Mouse (Mus musculus) kidney, postnatal 14 days (tissue): ENCODE results near the gene Ano1.

Experiments used
- DNase-seq: peaks from one replicate; pipeline ENCODE4 v3.0.0; 2022; ENCODE audit warnings: mixed read lengths

Gene Ano1

GRCm38 (mm10) chr7:144581559-144582283 lies 170.1 kb downstream of the Ano1 start:
- peak; percentile 92 for DNase-seq

- DNase-seq, result no peak
Measured at GRCm38 (mm10) chr7:144577876-144578275, 173.9 kb downstream of the Ano1 start.

GRCm38 (mm10) chr7:144572234-144572633 lies 179.5 kb downstream of the Ano1 start:
- peak; percentile 59 for DNase-seq

- DNase-seq, result peak; percentile 76
Measured at GRCm38 (mm10) chr7:144571598-144571997, 180.2 kb downstream of the Ano1 start.

- peak; percentile 60 for DNase-seq
Measured at GRCm38 (mm10) chr7:144569428-144569827, 182.3 kb downstream of the Ano1 start.

- DNase-seq, result no peak
Measured at GRCm38 (mm10) chr7:144568091-144568490, 183.7 kb downstream of the Ano1 start.

- no peak for DNase-seq
Measured at GRCm38 (mm10) chr7:144566921-144567682, 184.7 kb downstream of the Ano1 start.

- DNase-seq, result peak; percentile 66
Measured at GRCm38 (mm10) chr7:144563456-144564155, 188.2 kb downstream of the Ano1 start.

GRCm38 (mm10) chr7:144562016-144562415 lies 189.8 kb downstream of the Ano1 start:
- DNase-seq, result peak; percentile 33

GRCm38 (mm10) chr7:144560594-144560993 lies 191.2 kb downstream of the Ano1 start:
- no peak for DNase-seq

- no peak for DNase-seq
Measured at GRCm38 (mm10) chr7:144558552-144558951, 193.2 kb downstream of the Ano1 start.

- no peak for DNase-seq
Measured at GRCm38 (mm10) chr7:144554123-144554472, 197.7 kb downstream of the Ano1 start.

GRCm38 (mm10) chr7:144553237-144554122 lies 198.3 kb downstream of the Ano1 start, which contains the start of gene Ppfia1:
Gene Ppfia1 (minus strand): TSS chr7:144553729.
- DNase-seq, result peak; percentile 99

- DNase-seq, result no peak
Measured at GRCm38 (mm10) chr7:144552274-144552673, 199.5 kb downstream of the Ano1 start.

- no peak for DNase-seq
Measured at GRCm38 (mm10) chr7:144550811-144551210, 201.0 kb downstream of the Ano1 start.

- DNase-seq, result no peak
Measured at GRCm38 (mm10) chr7:144549904-144550566, 201.7 kb downstream of the Ano1 start.

- no peak for DNase-seq
Measured at GRCm38 (mm10) chr7:144545231-144545630, 206.5 kb downstream of the Ano1 start.

- no peak for DNase-seq
Measured at GRCm38 (mm10) chr7:144541351-144541750, 210.4 kb downstream of the Ano1 start.

- DNase-seq, result no peak
Measured at GRCm38 (mm10) chr7:144539146-144539545, 212.6 kb downstream of the Ano1 start.
